Mouse (Mus musculus): ENCODE data around the gene Trim17.

Gene Trim17

GRCm38 (mm10) chr11:58968551-58968950, 14.1 kb downstream of the Trim17 start:
- DNase-seq (ENCODE audit: low spot score in 2 of 2): no peak

- DNase-seq (ENCODE audit: low spot score in 2 of 2): no peak
Observed at GRCm38 (mm10) chr11:58969027-58969426, 14.5 kb downstream of the Trim17 start.

DNA sequence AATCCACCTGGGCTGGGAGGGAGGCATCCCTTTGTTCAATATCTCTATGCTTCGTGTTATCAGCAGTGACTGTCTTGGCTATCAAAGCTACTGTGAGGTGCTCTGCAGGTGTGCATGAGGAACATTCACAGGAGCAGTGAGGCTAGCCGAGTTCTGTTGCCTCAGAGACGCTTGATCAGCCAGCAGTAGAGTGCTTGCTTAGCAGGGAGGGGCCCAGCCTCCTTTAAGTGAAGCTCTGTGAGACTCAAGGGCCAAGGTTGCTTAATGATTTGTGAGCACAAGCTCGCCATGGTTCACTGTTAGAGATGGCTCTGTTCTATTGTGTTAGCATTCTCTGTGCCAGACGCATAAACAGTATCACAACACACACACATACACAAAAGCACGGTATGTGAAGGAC, 15.2 kb downstream of the Trim17 start:
- no peak for DNase-seq (ENCODE audit: low spot score in 2 of 2)

- DNase-seq (ENCODE audit: low spot score in 2 of 2): no peak
Observed at GRCm38 (mm10) chr11:58970831-58971530, 16.5 kb downstream of the Trim17 start.

DNA sequence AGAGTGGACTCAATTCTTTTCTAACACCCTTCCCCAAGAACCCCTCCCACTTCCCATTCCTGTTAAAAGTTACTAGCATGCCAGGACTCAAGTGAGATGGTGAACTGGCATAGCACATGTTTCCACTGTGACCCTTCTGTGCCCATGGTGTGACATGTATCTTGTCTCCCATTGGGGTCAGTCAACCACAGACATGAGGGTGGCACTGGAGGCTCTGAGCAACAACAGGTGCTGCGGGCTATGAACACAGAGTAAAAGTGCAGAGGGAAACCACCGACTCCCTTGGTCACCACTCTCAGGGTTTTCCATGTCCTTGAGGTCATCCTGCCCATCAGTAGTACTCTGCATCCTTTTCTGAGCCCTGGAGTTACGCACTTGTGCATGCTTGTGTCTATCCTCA, 17.3 kb downstream of the Trim17 start:
- no peak for DNase-seq (ENCODE audit: low spot score in 2 of 2)

- DNase-seq (ENCODE audit: low spot score in 2 of 2): no peak
Observed at GRCm38 (mm10) chr11:58974414-58974813, 19.9 kb downstream of the Trim17 start.

GRCm38 (mm10) chr11:58977150-58977549, 22.7 kb downstream of the Trim17 start:
- no peak for DNase-seq (ENCODE audit: low spot score in 2 of 2)

DNA sequence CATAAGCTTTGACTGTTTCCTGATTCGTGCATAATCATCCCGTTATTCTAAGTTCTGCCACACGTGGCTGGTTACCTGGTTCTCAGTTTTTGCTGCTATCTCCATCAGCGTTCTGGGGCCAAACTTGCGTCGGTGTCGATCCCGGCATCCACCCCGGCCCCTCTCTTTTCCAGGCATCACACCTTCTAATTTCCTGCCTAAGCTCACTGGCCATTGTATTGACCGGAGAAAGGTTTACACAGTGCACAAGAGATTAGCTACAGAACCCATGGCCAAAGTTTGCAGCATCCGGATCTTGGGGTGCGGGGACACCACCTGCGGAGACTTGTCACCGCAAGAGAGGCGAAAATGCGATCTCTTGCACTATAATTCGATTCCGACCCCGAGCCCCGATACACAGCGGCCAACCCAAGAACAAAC, 23.1 kb downstream of the Trim17 start:
- DNase-seq (ENCODE audit: low spot score in 2 of 2): no peak

GRCm38 (mm10) chr11:58978027-58978705, 23.7 kb downstream of the Trim17 start, which contains the start of gene Trim11:
Gene Trim11 (plus strand): TSS chr11:58978093.
- peak in 1 of 2 experiments; percentile 51 for DNase-seq (ENCODE audit: low spot score in 2 of 2)

DNA sequence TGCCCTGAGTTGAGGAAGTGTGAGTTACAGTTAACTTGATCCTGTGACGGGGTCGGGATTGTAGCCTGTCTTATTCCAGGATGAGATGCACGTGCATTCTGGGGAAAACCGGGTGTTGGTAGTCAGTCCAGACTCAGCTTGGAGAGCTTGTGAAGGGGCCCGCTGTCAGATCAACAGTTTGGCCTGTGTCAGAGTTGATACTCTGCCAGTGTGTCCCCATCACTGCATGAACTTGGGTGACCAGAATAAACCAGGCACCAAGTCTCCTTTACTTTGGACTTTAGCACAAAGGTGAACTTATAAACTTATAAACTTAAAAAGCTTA, 24.2 kb downstream of the Trim17 start:
- DNase-seq (ENCODE audit: low spot score in 2 of 2): no peak

DNA sequence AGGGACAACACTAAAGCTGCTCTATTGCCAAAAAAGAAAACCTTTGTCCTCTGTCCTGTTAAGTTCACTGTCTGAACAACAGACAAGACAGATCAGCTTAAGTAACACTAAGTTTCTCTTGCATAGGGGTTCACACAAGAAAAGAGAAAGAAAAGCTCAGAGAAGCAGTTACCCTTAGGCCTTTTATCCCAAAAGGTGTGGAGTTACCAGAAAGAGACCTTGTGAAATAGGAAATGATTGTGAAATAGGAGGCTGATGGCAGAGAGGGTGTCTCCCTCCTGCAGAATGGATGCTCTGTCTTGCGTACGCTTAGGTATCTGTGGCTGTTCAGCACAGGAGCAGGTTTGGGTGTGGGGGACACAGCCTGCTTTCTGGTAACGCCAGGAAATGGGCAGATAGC, 24.7 kb downstream of the Trim17 start:
- DNase-seq (ENCODE audit: low spot score in 2 of 2): no peak

DNA sequence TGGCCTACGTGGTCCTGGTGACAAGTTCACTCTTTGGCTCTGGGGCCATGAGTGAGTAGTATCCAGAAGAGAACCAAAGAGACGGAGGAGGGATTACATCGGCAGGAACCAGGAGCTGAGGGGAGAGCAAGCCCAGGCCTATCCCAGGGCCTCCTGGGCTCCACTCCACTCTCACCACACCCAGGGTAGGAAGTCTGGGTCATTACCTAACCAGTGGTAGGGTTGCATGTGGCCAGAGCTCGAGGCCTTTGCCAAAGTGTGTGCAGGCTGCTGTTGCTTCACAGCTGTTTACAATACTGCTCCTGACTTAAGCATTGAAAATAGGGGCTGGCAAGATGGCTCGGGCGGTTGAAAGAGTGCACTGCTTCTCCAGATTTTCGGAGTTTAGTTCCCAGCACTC, 25.2 kb downstream of the Trim17 start:
- DNase-seq (ENCODE audit: low spot score in 2 of 2): no peak

- DNase-seq (ENCODE audit: low spot score in 2 of 2): no peak
Observed at GRCm38 (mm10) chr11:58980381-58980990, 26.0 kb downstream of the Trim17 start.

- peak in 1 of 2 experiments; percentile 65 for DNase-seq (ENCODE audit: low spot score in 2 of 2)
Observed at GRCm38 (mm10) chr11:58981541-58982447, 27.3 kb downstream of the Trim17 start.

- DNase-seq (ENCODE audit: low spot score in 2 of 2): no peak
Observed at GRCm38 (mm10) chr11:58982471-58983097, 28.1 kb downstream of the Trim17 start.

DNA sequence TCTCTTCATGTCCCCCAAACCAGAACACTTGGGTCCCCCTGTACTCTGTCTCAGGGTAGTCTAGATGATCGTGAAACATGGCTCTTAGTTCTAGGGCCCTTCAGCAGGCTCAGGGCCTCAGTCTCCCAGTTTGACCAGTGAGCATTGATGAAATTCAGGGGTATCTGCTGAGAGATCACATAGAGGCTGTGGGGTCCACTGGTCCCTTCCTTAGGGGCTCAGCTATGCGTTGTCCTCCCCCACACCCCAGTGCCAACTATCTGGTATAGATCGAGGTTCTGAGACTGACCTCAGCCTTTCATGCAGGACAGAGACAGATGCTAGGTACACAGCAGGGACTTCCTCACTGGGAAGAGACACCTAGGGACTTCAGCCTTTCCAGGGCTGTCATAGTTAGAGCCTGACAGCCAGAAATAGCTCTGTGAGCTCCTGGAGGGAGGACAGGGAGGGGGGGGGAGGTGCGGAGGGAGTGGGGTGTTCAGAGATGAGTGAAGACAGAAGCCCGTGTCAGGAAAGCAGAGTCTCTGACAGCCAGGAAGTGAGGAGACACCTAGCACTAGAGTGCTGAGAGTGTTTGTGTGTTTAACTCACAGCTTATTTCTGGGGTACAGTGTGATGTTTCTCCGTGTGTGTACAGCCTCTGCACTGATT, 29.3 kb downstream of the Trim17 start:
- DNase-seq (ENCODE audit: low spot score in 2 of 2): no peak

DNA sequence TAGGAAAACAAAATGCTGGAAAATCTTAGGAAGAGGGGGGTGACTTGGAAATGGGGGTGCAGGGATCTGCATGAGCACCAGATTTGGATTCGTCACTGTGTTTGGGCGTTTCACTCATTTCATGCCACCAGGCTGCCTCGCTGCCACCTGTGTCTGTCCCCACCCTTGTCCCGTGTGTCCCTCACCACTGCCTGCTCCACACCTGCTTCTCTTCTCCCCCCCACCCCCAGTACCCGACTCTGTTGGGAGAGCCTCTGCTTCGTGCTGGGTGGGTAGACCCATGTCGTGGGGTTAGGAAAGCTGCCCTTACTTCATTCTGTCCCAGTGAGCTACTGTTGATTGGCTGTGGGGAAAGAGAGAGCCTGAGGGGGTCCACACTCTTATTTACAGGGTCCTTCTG, 30.2 kb downstream of the Trim17 start:
- DNase-seq (ENCODE audit: low spot score in 2 of 2): no peak

DNA sequence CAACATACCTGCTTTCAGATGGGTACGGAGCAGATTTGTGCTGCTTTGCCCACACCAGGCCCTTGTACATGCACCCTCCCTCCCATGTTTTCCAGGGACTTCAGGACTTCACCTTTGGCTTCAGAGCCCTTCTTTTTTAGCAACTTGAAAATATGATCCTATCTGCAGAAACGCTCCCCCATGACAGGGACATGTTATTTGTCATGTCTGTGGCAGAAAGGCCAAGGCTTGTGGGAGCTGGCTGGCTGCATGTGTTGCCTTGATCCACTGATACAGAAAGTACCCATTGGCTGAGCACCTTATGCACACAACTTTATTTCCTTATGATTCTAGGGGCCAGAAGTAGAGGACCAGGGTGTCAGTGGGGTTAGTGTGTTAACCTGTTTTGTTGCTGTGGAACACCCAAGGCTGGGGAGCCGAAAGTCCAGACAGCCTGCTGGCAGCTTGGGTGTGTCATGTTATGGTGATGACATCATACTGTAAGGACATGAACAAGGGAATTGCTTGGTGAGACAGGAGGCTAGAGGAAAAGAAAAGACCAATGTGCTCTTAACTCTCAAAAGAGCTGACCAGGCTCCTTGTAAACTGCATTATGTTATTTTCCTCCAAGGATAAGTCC, 30.9 kb downstream of the Trim17 start:
- no peak for DNase-seq (ENCODE audit: low spot score in 2 of 2)

GRCm38 (mm10) chr11:58989166-58989565, 34.7 kb downstream of the Trim17 start:
- no peak for DNase-seq (ENCODE audit: low spot score in 2 of 2)

DNA sequence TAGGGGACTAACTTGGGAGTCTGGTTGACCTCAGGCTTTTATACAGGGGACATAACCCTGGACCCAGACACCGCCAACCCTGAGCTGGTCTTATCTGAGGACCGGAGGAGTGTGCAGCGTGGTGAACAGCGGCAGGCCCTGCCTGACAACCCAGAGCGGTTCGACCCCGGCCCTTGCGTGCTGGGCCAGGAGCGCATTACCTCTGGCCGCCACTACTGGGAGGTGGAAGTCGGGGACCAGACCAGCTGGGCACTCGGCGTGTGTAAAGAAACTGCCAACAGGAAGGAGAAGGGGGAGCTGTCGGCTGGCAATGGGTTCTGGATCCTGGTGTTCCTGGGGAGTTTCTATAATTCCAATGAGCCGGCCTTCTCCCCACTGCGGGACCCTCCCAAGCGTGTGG, 35.7 kb downstream of the Trim17 start:
- DNase-seq (ENCODE audit: low spot score in 2 of 2): no peak

DNA sequence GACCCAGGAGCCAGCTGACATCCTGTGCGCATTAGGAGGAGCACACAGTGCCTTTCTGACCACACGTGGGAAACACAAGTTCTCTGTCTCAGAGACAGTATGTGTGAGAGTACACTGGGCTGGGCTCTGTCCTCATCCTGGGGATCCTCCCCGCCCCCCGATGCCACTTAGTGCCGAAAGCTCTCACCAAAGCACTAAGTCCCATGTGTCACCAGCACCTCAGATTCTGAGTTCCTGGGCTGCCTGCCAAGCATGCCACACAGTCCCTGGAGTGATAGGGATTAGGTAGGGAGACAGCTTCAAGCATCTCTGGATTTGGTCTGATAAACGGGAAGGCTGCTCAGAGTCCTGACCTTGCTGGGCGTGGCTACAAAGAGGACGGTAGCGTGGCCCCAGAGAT, 36.3 kb downstream of the Trim17 start:
- DNase-seq (ENCODE audit: low spot score in 2 of 2): no peak
